Mouse (Mus musculus) cortical plate, adult 2 months (tissue): ENCODE measurements around the gene Creld1.

Experiments
- CTCF ChIP-seq: fragments of 200-500 bp; IDR thresholded peaks from 2 replicates; pipeline ENCODE4 v1.5.1; 2011; ENCODE audit warnings: mild to moderate bottlenecking, control low read depth, low read length; ENCODE audit not compliant: insufficient read depth; ENCODE audit errors: extremely low read depth
- POLR2A ChIP-seq: fragments of 200-500 bp; IDR thresholded peaks from 2 replicates; pipeline ENCODE4 v1.6.1; 2011; ENCODE audit warnings: mild to moderate bottlenecking, low read length, control low read depth; ENCODE audit not compliant: insufficient read depth; ENCODE audit errors: extremely low read depth

GRCm38 (mm10) chr6:113435664-113436205 is 47.4 kb upstream of the Creld1 start, which contains the start of gene Cidec:
- no peak for TF ChIP-seq CTCF
- no peak for TF ChIP-seq POLR2A
